Mouse (Mus musculus): ENCODE data around the gene Gm11634. TPM values are rescaled to one million over a fixed set of nuclear protein-coding genes. Genes with fewer than 3 reads are reported as not detected.

Gene Gm11634
- total RNA-seq, 2 experiments from 2014 or later, result not detected

DNA sequence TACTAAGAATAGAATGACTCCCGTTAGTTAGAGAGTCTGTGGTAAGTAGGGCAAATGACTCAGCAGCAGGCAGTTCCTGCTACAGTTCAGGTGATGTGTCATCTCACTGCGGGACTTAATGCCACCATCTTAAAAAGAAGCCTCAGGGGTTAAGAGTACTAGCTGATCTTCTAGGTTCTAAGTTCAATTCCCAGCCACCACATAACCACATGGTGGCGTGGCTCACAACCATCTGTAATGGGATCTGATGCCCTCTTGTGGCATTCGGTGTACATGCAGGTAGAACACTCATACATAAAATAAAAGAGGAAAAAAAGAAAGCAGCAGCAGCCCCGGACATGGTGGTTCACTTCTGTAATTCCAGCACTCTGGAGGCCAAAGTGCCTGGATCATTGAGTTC, 36.7 kb downstream of the Gm11634 start:
- DNase-seq, result no peak

DNA sequence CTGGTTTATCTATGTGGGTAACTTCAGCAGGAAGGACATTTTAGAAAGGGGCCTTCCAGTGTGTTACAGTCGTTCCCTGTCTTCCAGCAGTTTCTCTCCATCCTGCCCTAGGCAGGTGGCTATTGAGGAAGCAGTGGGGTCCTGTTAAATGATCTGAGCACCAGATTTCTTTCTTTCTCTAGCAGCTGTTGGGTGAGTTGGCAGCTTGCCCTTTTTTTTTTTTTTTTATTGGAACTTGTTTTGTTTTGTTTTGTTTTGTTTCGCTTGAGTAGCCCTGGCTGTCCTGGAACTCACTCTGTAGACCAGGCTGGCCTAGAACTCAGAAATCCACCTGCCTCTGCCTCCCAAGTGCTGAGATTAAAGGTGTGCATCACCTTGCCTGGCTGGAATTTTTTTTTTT, 42.1 kb downstream of the Gm11634 start:
- no peak for DNase-seq

DNA sequence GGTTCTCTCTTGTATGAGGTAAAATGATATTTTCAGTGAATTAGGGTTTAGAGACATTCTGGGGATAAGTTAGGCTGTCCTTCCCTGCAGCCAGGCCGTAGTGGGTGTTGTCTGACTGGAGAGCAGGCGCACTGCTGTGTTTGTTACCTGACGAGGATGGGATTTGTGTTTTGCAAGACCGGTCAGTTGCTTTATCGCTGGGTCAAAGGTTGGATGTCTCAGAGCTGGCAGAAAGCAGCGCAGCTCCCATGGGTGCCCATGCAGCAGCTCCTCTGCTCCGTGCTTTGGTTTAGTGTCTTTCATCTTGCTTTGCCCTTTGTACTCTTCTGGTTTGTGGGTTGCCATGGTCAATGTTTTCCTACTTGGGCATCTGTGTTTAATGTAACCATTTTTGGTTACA, 42.5 kb downstream of the Gm11634 start:
- DNase-seq, result no peak

DNA sequence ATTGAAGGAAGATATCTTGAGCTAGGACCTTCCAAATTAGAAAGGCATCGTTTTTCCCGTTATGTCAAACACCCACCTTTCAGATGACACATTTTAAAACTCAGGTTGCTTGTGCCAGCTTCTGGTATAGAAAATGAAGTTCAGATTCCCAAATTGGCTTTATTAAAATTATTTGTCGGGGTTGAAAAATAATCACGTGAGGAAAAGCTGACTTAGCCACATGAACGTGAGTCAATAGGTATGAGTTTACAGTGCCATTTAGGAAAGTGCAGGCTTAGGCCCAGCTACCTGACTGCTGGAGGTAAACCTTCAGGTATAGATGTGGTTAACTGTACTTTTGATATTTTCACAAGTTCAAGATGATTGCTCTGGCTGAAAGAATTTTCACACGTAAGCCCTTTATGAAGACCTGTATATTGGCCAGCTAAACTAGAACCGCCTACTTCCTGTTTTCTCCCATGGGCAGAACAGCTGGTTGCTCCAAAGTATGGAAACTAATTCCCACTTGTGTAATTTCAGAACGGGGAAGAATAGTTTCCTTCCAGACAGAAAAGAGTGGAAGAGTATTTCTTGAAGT, 45.6 kb downstream of the Gm11634 start:
- DNase-seq, result no peak

DNA sequence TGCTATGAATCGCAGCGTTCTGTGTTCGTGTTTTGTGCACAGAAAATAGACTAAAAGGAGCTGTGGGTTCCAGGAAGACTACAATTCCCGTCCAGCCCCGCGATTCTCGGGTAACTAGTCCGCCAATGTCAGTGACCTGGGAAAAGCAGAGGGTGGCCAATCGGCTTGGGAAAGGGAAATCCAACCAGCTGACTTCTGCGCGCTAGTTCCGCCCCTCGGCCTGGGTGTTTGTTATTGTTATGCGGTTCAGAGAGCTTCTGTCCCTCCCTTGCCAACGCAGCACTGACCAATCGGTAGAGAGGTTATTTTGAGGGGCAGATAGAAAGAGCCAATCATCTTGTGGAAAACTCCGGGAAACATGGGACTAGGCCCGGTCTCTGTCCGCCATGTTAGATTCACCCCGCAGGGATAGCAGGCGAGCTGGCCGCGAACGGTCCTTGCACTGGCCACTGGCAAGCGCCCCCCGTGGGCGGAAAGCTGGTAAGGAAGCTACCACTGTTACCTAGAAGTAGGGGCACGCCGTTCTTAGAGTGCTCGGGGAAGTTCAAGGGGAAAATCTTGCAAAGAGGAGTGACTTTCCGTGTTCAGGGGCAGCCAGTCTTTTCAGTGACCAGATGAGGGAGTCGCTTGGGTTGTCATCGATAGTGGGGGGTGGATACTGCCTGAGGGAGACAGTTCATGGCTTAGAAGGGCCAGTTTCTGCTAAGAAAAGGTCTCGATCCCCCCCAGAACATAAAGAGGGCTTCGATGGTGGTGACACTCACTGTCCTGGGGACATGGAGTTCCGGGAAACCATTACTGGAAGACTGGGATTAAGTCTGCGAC, 46.4 kb downstream of the Gm11634 start:
- peak; percentile 99 for DNase-seq

DNA sequence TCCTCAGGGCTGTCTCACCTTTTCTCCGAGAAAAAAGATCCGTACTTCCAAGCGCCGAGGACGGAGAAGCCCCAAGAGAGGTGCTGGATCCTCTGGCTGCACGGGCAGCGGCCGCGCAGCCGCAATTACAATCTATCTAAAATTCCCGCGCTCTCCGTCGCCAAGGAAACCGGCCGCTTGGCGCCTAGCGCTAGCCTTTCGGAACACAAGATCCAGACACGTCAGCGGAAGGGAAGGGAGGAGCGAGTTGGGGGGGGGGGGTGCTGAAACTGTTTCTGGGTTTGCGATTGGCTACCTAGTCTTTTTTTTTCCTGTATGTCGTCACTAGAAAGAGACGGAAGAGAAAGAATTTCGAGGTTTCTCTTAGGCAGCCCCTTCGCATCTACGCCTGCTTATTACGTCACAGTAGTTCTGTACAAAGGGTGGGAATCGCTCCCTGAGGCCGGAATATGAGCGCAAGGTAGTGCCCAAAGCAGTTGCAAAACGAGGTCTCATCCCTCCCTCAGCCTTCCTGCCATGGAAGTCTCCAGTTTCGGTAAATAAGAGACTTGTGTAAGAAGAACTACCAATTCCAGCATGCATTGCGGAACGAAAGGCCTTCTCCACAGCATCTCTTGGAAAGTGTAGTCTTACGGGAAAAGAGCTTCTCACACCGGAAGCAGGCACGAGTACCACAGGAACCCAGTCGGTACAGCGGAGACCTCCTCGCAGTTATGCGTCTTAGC, 47.1 kb downstream of the Gm11634 start, which contains the start of the genes Brca1 and Nbr1:
Gene Brca1, minus strand, starts transcription at position 205 of the 725 bp plus-strand sequence.
Gene Nbr1, plus strand, starts transcription at position 399 of the 725 bp plus-strand sequence.
- peak; percentile 91 for DNase-seq

DNA sequence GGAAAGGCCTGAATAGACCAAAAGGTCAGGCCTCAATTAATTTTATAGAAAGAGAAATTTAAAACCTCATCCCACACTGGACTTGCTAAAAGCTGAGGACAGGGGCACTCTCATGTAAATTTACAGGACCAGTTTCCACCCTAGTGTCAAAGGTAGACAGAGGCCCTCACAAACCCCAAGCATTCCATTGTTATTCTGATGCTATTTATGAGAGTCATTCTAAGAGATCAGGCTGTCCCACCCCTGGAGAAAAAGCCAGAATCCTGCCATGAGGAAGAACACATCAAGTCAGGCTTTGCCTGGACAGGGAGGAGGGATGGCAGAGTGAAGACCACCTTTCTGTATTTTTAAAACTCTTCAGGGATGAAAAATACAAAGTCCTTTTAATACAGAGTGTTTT, 50.5 kb downstream of the Gm11634 start:
- no peak for DNase-seq

DNA sequence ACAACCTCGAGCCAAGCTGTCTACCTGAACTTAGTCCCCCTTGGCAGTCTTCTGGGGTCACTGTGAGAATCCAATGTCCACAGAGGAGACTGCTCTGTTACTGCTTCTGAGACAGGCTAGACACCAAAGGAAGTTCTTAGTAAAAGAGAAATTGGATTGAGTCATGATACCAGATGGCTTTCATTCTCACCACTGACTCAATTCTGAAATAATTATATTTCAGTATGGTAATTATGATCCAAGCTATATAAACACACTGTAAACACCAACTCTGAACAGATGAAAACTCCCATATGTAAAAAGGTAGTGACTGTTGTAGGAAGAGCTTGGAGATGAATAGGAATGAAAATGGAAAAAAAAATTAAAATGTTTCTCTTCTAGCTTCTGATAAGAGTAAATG, 54.9 kb downstream of the Gm11634 start:
- no peak for DNase-seq

Other genes starting within 250 kb of the Gm11634 start
- not detected for gene G6pc, start 231.7 kb downstream of the Gm11634 start, total RNA-seq (2021)
- gene Aarsd1, start 181.6 kb downstream of the Gm11634 start, total RNA-seq (2021), result 10 to 100 TPM; 16.0 to 17.1 TPM
- gene Gm27029, start 174.5 kb downstream of the Gm11634 start, total RNA-seq (2021), result 1 to 10 TPM; 5.8 to 7.1 TPM
- gene Rundc1, start 174.2 kb downstream of the Gm11634 start, total RNA-seq (2021), result 1 to 10 TPM; 6.6 to 7.3 TPM
- gene Ptges3l, start 173.9 kb downstream of the Gm11634 start, total RNA-seq (2021), result 100 to 1,000 TPM; 106 to 110 TPM
- 10 to 100 TPM; 40.6 to 42.5 TPM for gene Rpl27, start 157.0 kb downstream of the Gm11634 start, total RNA-seq (2021)
- gene Ifi35, start 150.8 kb downstream of the Gm11634 start, total RNA-seq (2021), result 10 to 100 TPM in 1 of 2 experiments, 1 to 10 TPM in 1; 8.5 to 10.8 TPM
- gene Rnd2, start 134.3 kb downstream of the Gm11634 start, total RNA-seq (2021), result 1 to 10 TPM; 2.9 to 3.6 TPM
- gene Vat1, start 133.0 kb downstream of the Gm11634 start, total RNA-seq (2021), result 10 to 100 TPM; 13.1 to 19.3 TPM
- gene Brca1, start 47.3 kb downstream of the Gm11634 start, total RNA-seq (2021), result under 1 TPM; 0.26 to 0.94 TPM
- gene Nbr1, start 47.1 kb downstream of the Gm11634 start, total RNA-seq (2021), result 10 to 100 TPM; 65.0 to 67.8 TPM
- 1 to 10 TPM; 1.1 to 2.5 TPM for gene Tmem106a, start 17.0 kb downstream of the Gm11634 start, total RNA-seq (2021)
- 10 to 100 TPM; 21.6 to 25.0 TPM for gene Rdm1, start 27.9 kb upstream of the Gm11634 start, total RNA-seq (2021)
- gene Arl4d, start 66.3 kb upstream of the Gm11634 start, total RNA-seq (2021), result 1 to 10 TPM; 5.7 to 5.8 TPM
- 10 to 100 TPM; 12.4 TPM for gene Dhx8, start 133.7 kb upstream of the Gm11634 start, total RNA-seq (2021)
- gene Etv4, start 186.1 kb upstream of the Gm11634 start, total RNA-seq (2021), result 1 to 10 TPM; 5.7 to 6.1 TPM